Mouse (Mus musculus) embryo, embryonic 9.5 days (tissue): ENCODE data around the gene Mrpl27.
"Not testable (repeated sequence)": the region's sequence is repeated elsewhere in the genome, so short reads cannot be mapped to it uniquely, and the experiment has no call there.

ENCODE experiments used
- DNase-seq: peaks from one replicate; pipeline ENCODE4 v3.0.0-alpha.2; 2017; ENCODE audit errors: extremely low spot score

The Mrpl27 gene

GRCm38 (mm10) chr11:94653663-94654436 lies at the start of gene Mrpl27, which contains the start of gene Eme1:
TSS of gene Mrpl27 (plus strand) at chr11:94653767.
TSS of gene Eme1 (minus strand) at chr11:94653964.
- peak; percentile 89 for DNase-seq

- DNase-seq: no peak
Measured at GRCm38 (mm10) chr11:94610744-94611740, 42.5 kb upstream of the Mrpl27 start.

- DNase-seq: no peak
Measured at GRCm38 (mm10) chr11:94614603-94615002, 39.0 kb upstream of the Mrpl27 start.

- DNase-seq: no peak
Measured at GRCm38 (mm10) chr11:94615494-94615893, 38.1 kb upstream of the Mrpl27 start.

- DNase-seq: no peak
Measured at GRCm38 (mm10) chr11:94617646-94618045, 35.9 kb upstream of the Mrpl27 start.

- no peak for DNase-seq
Measured at GRCm38 (mm10) chr11:94620766-94621457, 32.7 kb upstream of the Mrpl27 start.

GRCm38 (mm10) chr11:94621458-94621852 lies 32.1 kb upstream of the Mrpl27 start:
- DNase-seq: no peak

- no peak for DNase-seq
Measured at GRCm38 (mm10) chr11:94622162-94622561, 31.4 kb upstream of the Mrpl27 start.

GRCm38 (mm10) chr11:94629199-94629883 lies 24.2 kb upstream of the Mrpl27 start, which contains the start of gene Lrrc59:
TSS of gene Lrrc59 (plus strand) at chr11:94629767.
- DNase-seq: peak; percentile 97

- no peak for DNase-seq
Measured at GRCm38 (mm10) chr11:94629884-94630198, 23.7 kb upstream of the Mrpl27 start.

GRCm38 (mm10) chr11:94630199-94631011 lies 23.2 kb upstream of the Mrpl27 start:
- DNase-seq: peak; percentile 20

GRCm38 (mm10) chr11:94631969-94632368 lies 21.6 kb upstream of the Mrpl27 start:
- no peak for DNase-seq

GRCm38 (mm10) chr11:94632988-94633387 lies 20.6 kb upstream of the Mrpl27 start:
- DNase-seq: no peak

GRCm38 (mm10) chr11:94634431-94634830 lies 19.1 kb upstream of the Mrpl27 start:
- DNase-seq: no peak

- DNase-seq: no peak
Measured at GRCm38 (mm10) chr11:94644461-94645219, 8.9 kb upstream of the Mrpl27 start.

- DNase-seq: no peak
Measured at GRCm38 (mm10) chr11:94646457-94646856, 7.1 kb upstream of the Mrpl27 start.

GRCm38 (mm10) chr11:94651241-94651640 lies 2.3 kb upstream of the Mrpl27 start:
- DNase-seq: not testable (repeated sequence)

GRCm38 (mm10) chr11:94652973-94653372 lies 594 bp upstream of the Mrpl27 start:
- no peak for DNase-seq

GRCm38 (mm10) chr11:94661344-94661743 lies 7.8 kb downstream of the Mrpl27 start:
- DNase-seq: no peak

- DNase-seq: no peak
Measured at GRCm38 (mm10) chr11:94665281-94665680, 11.7 kb downstream of the Mrpl27 start.
